Mouse (Mus musculus): ENCODE measurements around the gene Mien1.

GRCm38 (mm10) chr11:98464516-98464915 lies 25.7 kb upstream of the Mien1 start:
- TF ChIP-seq EP300 (IDR thresholded peaks at IDR 0.05; ENCODE audit: low read depth) (no peak), CTCF (IDR thresholded peaks at IDR 0.05; ENCODE audit: low read depth) (no peak)

Data from liver, postnatal 0 days (tissue).